Mouse (Mus musculus) lung, embryonic 15.5 days (tissue): ENCODE data around the gene Pde7b. TPM values are rescaled to one million over a fixed set of nuclear protein-coding genes. Genes with fewer than 3 reads are reported as not detected.

Experiments
- ATAC-seq: fragments of 200-750 bp; cut with Nextera tagmentation; 2 replicates; pipeline ENCODE4 v1.8.0; 2017; ENCODE audit warnings: moderate number of reproducible peaks, borderline replicate concordance; ENCODE audit not compliant: low FRiP score, low TSS enrichment; ENCODE audit errors: extremely low read depth
- H3K27ac ChIP-seq: fragments of 300-500 bp; sonication (generic); 2 replicates; pipeline ENCODE4 v1.5.1; 2015; ENCODE audit warnings: moderate library complexity, mild to moderate bottlenecking, inconsistent platforms
- H3K27me3 ChIP-seq: fragments of 300-500 bp; sonication (generic); 2 replicates; pipeline ENCODE4 v1.6.1; 2015; ENCODE audit warnings: inconsistent platforms
- H3K36me3 ChIP-seq: fragments of 300-500 bp; sonication (generic); 2 replicates; pipeline ENCODE4 v1.6.1; 2015; ENCODE audit warnings: inconsistent platforms
- H3K4me1 ChIP-seq: fragments of 300-500 bp; sonication (generic); 2 replicates; pipeline ENCODE4 v1.6.1; 2015; ENCODE audit warnings: inconsistent platforms
- H3K4me2 ChIP-seq: fragments of 300-500 bp; sonication (generic); 2 replicates; pipeline ENCODE4 v1.6.1; 2015; ENCODE audit warnings: inconsistent platforms, mild to moderate bottlenecking, moderate library complexity
- H3K4me3 ChIP-seq: fragments of 300-500 bp; sonication (generic); 2 replicates; pipeline ENCODE4 v1.5.1; 2015; ENCODE audit warnings: mild to moderate bottlenecking, inconsistent platforms
- H3K9ac ChIP-seq: fragments of 300-500 bp; sonication (generic); 2 replicates; pipeline ENCODE4 v1.6.1; 2015; ENCODE audit warnings: inconsistent platforms
- H3K9me3 ChIP-seq: fragments of 300-500 bp; sonication (generic); 2 replicates; pipeline ENCODE4 v1.6.1; 2016; ENCODE audit warnings: inconsistent platforms
- WGBS: fragments of 180-500 bp; shearing (Covaris S2); methylation state at CpG from one replicate; pipeline ENCODE4 v1.1.7; 2015; 5-methylcytosine and 5-hydroxymethylcytosine counted together
- polyA plus RNA-seq: library from polyadenylated mRNA; unstranded; fragments of >200 nt; fragmentation: Nextera tagmentation; extraction: Ambion mirVana; gene quantifications from 2 replicates; pipeline ENCODE4 v1.2.1, GENCODE M21; 2015

Pde7b gene
- polyA plus RNA-seq, 1 experiment from 2014 or later, result 3.1 TPM

DNA sequence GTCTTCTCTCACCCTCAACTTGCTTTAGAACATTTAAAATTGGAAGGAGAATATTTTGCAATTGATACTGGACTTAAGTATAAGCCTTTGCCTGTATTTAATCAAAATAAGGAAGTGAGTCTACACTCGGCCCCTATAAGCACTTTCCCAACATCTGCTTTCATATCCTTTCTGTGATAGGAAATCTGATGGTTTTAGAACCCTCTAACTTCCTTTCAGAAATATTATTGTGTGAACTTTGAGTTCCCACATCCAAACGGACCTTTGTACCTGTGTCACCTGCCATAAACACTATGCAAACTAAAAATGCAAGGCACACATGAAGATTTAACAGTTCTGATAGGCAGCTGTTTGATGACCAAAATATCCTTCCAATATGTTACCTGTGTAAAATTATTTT lies 58.2 kb downstream of the Pde7b start:
- ATAC-seq, result no peak
- WGBS, result 45% methylated on average over 2 of the region's 2 CpGs
- no peaks in the 10 kb centered on the region for H3K27me3 ChIP-seq
- H3K4me2 ChIP-seq, result no peak overlapping the region
- H3K9ac ChIP-seq, result no peak overlapping the region
- no peak overlapping the region for H3K27ac ChIP-seq
- no peak overlapping the region for H3K4me3 ChIP-seq
- no peaks in the 10 kb centered on the region for H3K36me3 ChIP-seq
- no peaks in the 10 kb centered on the region for H3K9me3 ChIP-seq
- H3K4me1 ChIP-seq, result 0 out of 2 replicates have a peak, but pooled peaks cover 3% of the 10 kb centered on the region

DNA sequence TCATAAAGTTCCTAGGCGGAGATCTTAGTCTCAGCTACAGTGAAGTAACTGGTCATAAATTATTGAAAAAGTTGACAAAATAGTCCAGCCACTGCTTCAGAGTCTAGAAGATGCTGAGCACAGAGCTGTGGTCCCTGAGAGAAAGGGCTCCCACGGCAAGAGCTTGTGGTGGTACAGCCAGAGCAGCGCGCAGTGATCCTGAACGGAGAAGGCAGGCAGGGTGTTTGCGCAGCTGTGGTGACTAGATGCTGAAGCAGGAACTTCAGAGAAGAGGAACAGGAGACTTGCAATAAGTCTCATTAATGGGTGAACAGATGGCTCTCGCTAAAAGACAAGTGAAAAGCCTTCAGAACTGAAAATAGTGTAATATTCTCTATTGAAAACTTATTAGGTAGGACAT lies 61.9 kb downstream of the Pde7b start:
- no peak overlapping the region for H3K4me2 ChIP-seq
- H3K27me3 ChIP-seq, result no peaks in the 10 kb centered on the region
- H3K36me3 ChIP-seq, result no peaks in the 10 kb centered on the region
- WGBS, result 65% methylated on average over 7 of the region's 7 CpGs
- peaks cover 2% of the 10 kb centered on the region for H3K4me1 ChIP-seq
- H3K4me3 ChIP-seq, result no peak overlapping the region
- no peak for ATAC-seq
- no peaks in the 10 kb centered on the region for H3K9me3 ChIP-seq
- no peak overlapping the region for H3K9ac ChIP-seq
- H3K27ac ChIP-seq, result no peak overlapping the region

DNA sequence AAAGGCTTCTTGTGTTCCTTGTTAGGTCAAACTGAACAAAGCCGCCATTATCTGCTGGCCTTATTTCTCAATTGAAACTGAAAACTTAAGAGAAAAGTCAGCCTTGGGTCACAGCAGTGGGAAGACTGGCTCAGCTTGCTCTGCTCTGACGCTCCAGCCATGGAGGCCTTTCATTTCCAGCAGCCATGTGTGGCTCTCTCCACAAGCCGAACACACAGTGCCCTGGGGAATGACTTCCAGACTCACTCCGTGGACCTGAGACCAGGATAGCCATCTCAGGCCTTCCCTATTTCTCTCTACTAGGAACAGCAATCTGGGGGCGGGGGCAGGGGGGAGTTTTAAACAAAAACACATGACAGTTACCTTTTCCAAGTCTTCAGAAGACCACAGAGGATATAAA lies 63.2 kb downstream of the Pde7b start:
- H3K4me2 ChIP-seq, result no peak overlapping the region
- H3K4me1 ChIP-seq, result peaks cover 7% of the 10 kb centered on the region
- no peak overlapping the region for H3K4me3 ChIP-seq
- no peak overlapping the region for H3K27ac ChIP-seq
- ATAC-seq, result no peak
- 74% methylated on average over 5 of the region's 5 CpGs for WGBS
- no peaks in the 10 kb centered on the region for H3K9me3 ChIP-seq
- H3K9ac ChIP-seq, result no peak overlapping the region
- H3K27me3 ChIP-seq, result no peaks in the 10 kb centered on the region
- no peaks in the 10 kb centered on the region for H3K36me3 ChIP-seq

- no peak for ATAC-seq
- 65% methylated on average over 4 of the region's 4 CpGs for WGBS
Measured at GRCm38 (mm10) chr10:20659718-20660117, 65.2 kb downstream of the Pde7b start.

DNA sequence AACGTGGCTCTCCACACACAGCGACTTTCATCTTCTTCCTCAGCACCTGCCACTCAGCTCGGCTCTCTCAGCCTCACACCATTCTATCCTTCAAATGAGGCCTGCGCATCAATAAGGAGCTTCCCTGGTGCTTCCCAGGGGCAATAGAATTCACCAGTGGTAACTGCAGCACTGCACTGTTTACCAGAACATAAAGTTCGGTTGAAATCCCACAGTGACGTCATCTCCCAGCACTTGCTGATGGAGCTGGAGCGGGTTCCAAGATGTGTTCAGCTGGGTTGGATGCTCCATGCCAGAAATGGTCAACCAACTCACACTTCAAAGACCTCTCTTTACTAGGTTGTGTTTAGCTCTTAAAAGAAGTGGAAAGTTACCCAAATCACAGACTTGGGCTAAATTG lies 65.6 kb downstream of the Pde7b start:
- Histone ChIP-seq H3K36me3 (no peaks in the 10 kb centered on the region), H3K27me3 (no peaks in the 10 kb centered on the region), H3K4me2 (no peak overlapping the region), H3K4me3 (no peak overlapping the region), H3K4me1 (peaks cover 7% of the 10 kb centered on the region), H3K9ac (no peak overlapping the region), H3K9me3 (no peaks in the 10 kb centered on the region), H3K27ac (no peak overlapping the region)
- 75% methylated on average over 7 of the region's 7 CpGs for WGBS
- ATAC-seq, result no peak

More at GRCm38 (mm10) chr10:20659718-20660117, 65.2 kb downstream of the Pde7b start:
- Histone ChIP-seq H3K4me3 (no peak overlapping the region), H3K27ac (no peak overlapping the region), H3K4me2 (no peak overlapping the region), H3K27me3 (no peaks in the 10 kb centered on the region), H3K4me1 (peaks cover 7% of the 10 kb centered on the region), H3K36me3 (no peaks in the 10 kb centered on the region), H3K9ac (no peak overlapping the region), H3K9me3 (no peaks in the 10 kb centered on the region)

- WGBS, result 73% methylated on average over 7 of the region's 7 CpGs
- Histone ChIP-seq H3K4me1 (peaks cover 7% of the 10 kb centered on the region), H3K4me3 (no peak overlapping the region), H3K36me3 (no peaks in the 10 kb centered on the region), H3K9ac (no peak overlapping the region), H3K27me3 (no peaks in the 10 kb centered on the region), H3K27ac (no peak overlapping the region), H3K9me3 (no peaks in the 10 kb centered on the region), H3K4me2 (no peak overlapping the region)
- no peak for ATAC-seq
Measured at GRCm38 (mm10) chr10:20658716-20659115, 66.2 kb downstream of the Pde7b start.

GRCm38 (mm10) chr10:20657316-20658081 lies 67.4 kb downstream of the Pde7b start:
- peaks cover 7% of the 10 kb centered on the region for H3K4me1 ChIP-seq
- ATAC-seq, result no peak
- no peaks in the 10 kb centered on the region for H3K9me3 ChIP-seq
- no peak overlapping the region for H3K9ac ChIP-seq
- no peak overlapping the region for H3K4me2 ChIP-seq
- H3K27ac ChIP-seq, result no peak overlapping the region
- H3K36me3 ChIP-seq, result no peaks in the 10 kb centered on the region
- H3K27me3 ChIP-seq, result no peaks in the 10 kb centered on the region
- 54% methylated on average over 12 of the region's 12 CpGs for WGBS
- no peak overlapping the region for H3K4me3 ChIP-seq

- WGBS, result 66% methylated on average over 6 of the region's 6 CpGs
- ATAC-seq, result no peak
Measured at GRCm38 (mm10) chr10:20654590-20654989, 70.3 kb downstream of the Pde7b start.

DNA sequence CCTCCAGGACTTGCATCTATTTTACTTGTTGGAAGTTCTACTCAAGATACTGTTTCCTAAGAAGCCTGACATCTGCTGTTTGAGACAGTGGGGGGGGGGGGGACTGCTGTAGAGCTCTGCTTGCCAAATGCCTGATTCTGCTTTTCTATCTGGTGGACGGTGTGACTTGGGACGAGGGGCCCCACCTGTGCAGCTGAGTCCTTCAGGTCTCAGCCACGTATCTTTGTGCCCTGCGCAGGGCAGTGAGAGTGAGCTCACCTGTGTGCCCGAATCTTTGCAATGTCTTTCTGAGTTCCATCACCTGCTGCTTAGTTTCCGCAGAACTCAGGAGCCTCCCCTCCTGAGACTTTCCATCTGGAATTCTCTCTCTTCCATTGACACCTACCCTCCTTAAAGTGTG lies 70.7 kb downstream of the Pde7b start:
- H3K9ac ChIP-seq, result no peak overlapping the region
- peaks cover 7% of the 10 kb centered on the region for H3K4me1 ChIP-seq
- H3K27ac ChIP-seq, result no peak overlapping the region
- H3K36me3 ChIP-seq, result no peaks in the 10 kb centered on the region
- H3K4me3 ChIP-seq, result no peak overlapping the region
- no peak overlapping the region for H3K4me2 ChIP-seq
- no peaks in the 10 kb centered on the region for H3K9me3 ChIP-seq
- H3K27me3 ChIP-seq, result no peaks in the 10 kb centered on the region
- WGBS, result 65% methylated on average over 6 of the region's 6 CpGs
- ATAC-seq, result no peak

More at GRCm38 (mm10) chr10:20654590-20654989, 70.3 kb downstream of the Pde7b start:
- H3K4me3 ChIP-seq, result no peak overlapping the region
- no peak overlapping the region for H3K9ac ChIP-seq
- no peak overlapping the region for H3K4me2 ChIP-seq
- H3K4me1 ChIP-seq, result peaks cover 7% of the 10 kb centered on the region
- H3K9me3 ChIP-seq, result no peaks in the 10 kb centered on the region
- H3K27ac ChIP-seq, result no peak overlapping the region
- no peaks in the 10 kb centered on the region for H3K36me3 ChIP-seq
- no peaks in the 10 kb centered on the region for H3K27me3 ChIP-seq

DNA sequence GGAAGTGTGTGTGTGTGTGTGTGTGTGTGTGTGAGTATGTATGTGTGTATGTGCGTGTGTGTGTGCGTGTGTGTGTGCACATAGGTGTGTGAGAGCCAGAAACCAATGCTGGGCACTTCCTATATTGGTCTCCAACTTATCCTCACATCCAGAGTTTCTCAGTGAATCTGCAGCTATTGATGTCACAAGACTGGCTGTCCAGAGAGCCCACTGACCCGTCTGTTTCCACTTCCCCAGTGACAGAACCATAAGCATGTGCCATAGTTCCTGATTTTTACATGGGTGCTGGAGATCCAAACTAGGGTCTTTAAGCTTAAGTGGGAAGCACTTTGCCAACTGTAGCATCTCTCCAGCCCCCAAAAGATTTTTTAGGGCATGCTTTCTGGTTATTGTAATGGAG lies 71.6 kb downstream of the Pde7b start:
- 79% methylated on average over 3 of the region's 3 CpGs for WGBS
- no peaks in the 10 kb centered on the region for H3K27me3 ChIP-seq

GRCm38 (mm10) chr10:20636381-20636780 lies 88.5 kb downstream of the Pde7b start:
- Histone ChIP-seq H3K9me3 (no peaks in the 10 kb centered on the region), H3K4me3 (no peak overlapping the region), H3K27me3 (no peaks in the 10 kb centered on the region), H3K9ac (no peak overlapping the region), H3K4me2 (no peak overlapping the region), H3K27ac (no peak overlapping the region), H3K4me1 (no peaks in the 10 kb centered on the region), H3K36me3 (no peaks in the 10 kb centered on the region)
- no peak for ATAC-seq
- WGBS, result 68% methylated on average over 8 of the region's 8 CpGs

More for the DNA sequence above, 71.6 kb downstream of the Pde7b start:
- Histone ChIP-seq H3K4me2 (no peak overlapping the region), H3K36me3 (no peaks in the 10 kb centered on the region), H3K9me3 (no peaks in the 10 kb centered on the region), H3K4me1 (peaks cover 7% of the 10 kb centered on the region), H3K9ac (no peak overlapping the region), H3K4me3 (no peak overlapping the region), H3K27ac (no peak overlapping the region)
- ATAC-seq, result no peak

GRCm38 (mm10) chr10:20633085-20633415 lies 91.8 kb downstream of the Pde7b start:
- Histone ChIP-seq H3K27me3 (no peaks in the 10 kb centered on the region), H3K9ac (no peak overlapping the region), H3K36me3 (no peaks in the 10 kb centered on the region), H3K9me3 (no peaks in the 10 kb centered on the region), H3K4me1 (peaks cover 11% of the 10 kb centered on the region), H3K4me2 (no peak overlapping the region), H3K27ac (no peak overlapping the region), H3K4me3 (no peak overlapping the region)
- ATAC-seq, result no peak
- 94% methylated on average over 1 of the region's 1 CpGs for WGBS
